Mouse (Mus musculus): ENCODE measurements at regions not wholly inside any gene's neighbourhood (a gene's known extent, or its start where the extent isn't known, plus 50 kb on each side); places are given as distances from the start of the nearest gene placed in this dataset.

- no peak for TF ChIP-seq CTCF (IDR thresholded peaks at IDR 0.05; ENCODE audit: control insufficient read depth, insufficient read depth, insufficient replicate concordance, low read depth, low read length)
- TF ChIP-seq POLR2A (IDR thresholded peaks at IDR 0.05; ENCODE audit: control insufficient read depth, low read depth, low read length), result no peak
Observed at GRCm38 (mm10) chr15:62138701-62139100, 1215.9 kb upstream of the A1bg start.

Measured in testis, adult 2 months (tissue).